Mouse (Mus musculus) activated CD4-positive, CD25-positive, alpha-beta regulatory T cell (primary cell): ENCODE data around the gene Adamtsl4. TPM values are rescaled to one million over a fixed set of nuclear protein-coding genes. Genes with fewer than 3 reads are reported as not detected.

Source experiments
- polyA plus RNA-seq, 2 experiments: library from polyadenylated mRNA; unstranded; fragments of 100-300 nt; shearing (Covaris generic); gene quantifications; one replicate each; pipeline ENCODE4 v1.2.1; 2017

The Adamtsl4 gene
- polyA plus RNA-seq = 10 to 100 TPM in 1 of 2 experiments, 1 to 10 TPM in 1; 6.2 to 11.5 TPM

GRCm38 (mm10) chr3:95687524-95688421 is at the start of gene Adamtsl4:
Adamtsl4 (minus strand) TSS chr3:95687917.

GRCm38 (mm10) chr3:95658236-95658867 is 29.4 kb downstream of the Adamtsl4 start, which contains the start of gene Mcl1:
Mcl1 (plus strand) TSS chr3:95658788.

Other genes with a start within 250 kb of the Adamtsl4 start
- gene Ctsk, start 188.7 kb downstream of the Adamtsl4 start, polyA plus RNA-seq = not detected
- gene Ctss, start 161.1 kb downstream of the Adamtsl4 start, polyA plus RNA-seq = 100 to 1,000 TPM; 332 to 402 TPM
- under 1 TPM in 1 of 2 experiments, not detected in 1; 0.11 TPM for gene Hormad1, start 128.2 kb downstream of the Adamtsl4 start, polyA plus RNA-seq
- 10 to 100 TPM; 30.7 to 32.6 TPM for gene Golph3l, start 99.0 kb downstream of the Adamtsl4 start, polyA plus RNA-seq
- gene Ensa, start 62.9 kb downstream of the Adamtsl4 start, polyA plus RNA-seq = 10 to 100 TPM; 74.4 to 87.9 TPM
- 100 to 1,000 TPM; 526 to 541 TPM for gene Mcl1, start 29.1 kb downstream of the Adamtsl4 start, polyA plus RNA-seq
- gene Ecm1, start 51.7 kb upstream of the Adamtsl4 start, polyA plus RNA-seq = 100 to 1,000 TPM; 228 to 314 TPM
- gene Tars2, start 72.3 kb upstream of the Adamtsl4 start, polyA plus RNA-seq = 10 to 100 TPM; 58.7 to 74.1 TPM
- gene Rprd2, start 130.9 kb upstream of the Adamtsl4 start, polyA plus RNA-seq = 10 to 100 TPM; 29.6 to 34.0 TPM
- 10 to 100 TPM; 49.5 to 50.7 TPM for gene Prpf3, start 168.0 kb upstream of the Adamtsl4 start, polyA plus RNA-seq
- 100 to 1,000 TPM; 208 to 254 TPM for gene Mrps21, start 183.6 kb upstream of the Adamtsl4 start, polyA plus RNA-seq
- 1 to 10 TPM; 3.9 to 6.4 TPM for gene Ciart, start 194.3 kb upstream of the Adamtsl4 start, polyA plus RNA-seq
- gene BC028528, start 204.1 kb upstream of the Adamtsl4 start, polyA plus RNA-seq = 1 to 10 TPM in 1 of 2 experiments, under 1 TPM in 1; 0.47 to 1.1 TPM
- gene Aph1a, start 206.1 kb upstream of the Adamtsl4 start, polyA plus RNA-seq = 10 to 100 TPM; 53.7 to 66.8 TPM
- gene Car14, start 216.8 kb upstream of the Adamtsl4 start, polyA plus RNA-seq = under 1 TPM in 1 of 2 experiments, not detected in 1; 0.45 TPM
- gene Anp32e, start 241.3 kb upstream of the Adamtsl4 start, polyA plus RNA-seq = 100 to 1,000 TPM; 188 to 300 TPM